Mouse (Mus musculus): ENCODE data around the gene Prkrip1.

- TF ChIP-seq MAFK (IDR thresholded peaks at IDR 0.05; ENCODE audit: insufficient read depth, low read depth, low read length), result no peak
- no peak for TF ChIP-seq ZC3H11A (IDR thresholded peaks at IDR 0.05; ENCODE audit: borderline replicate concordance, low read depth, low read length)
- no peak for TF ChIP-seq CHD2 (IDR thresholded peaks at IDR 0.05; ENCODE audit: low read depth, low read length)
- TF ChIP-seq ZNF384 (IDR thresholded peaks at IDR 0.05; ENCODE audit: low read depth, low read length), result no peak
- TF ChIP-seq HCFC1 (IDR thresholded peaks at IDR 0.05; ENCODE audit: borderline replicate concordance, insufficient read depth, low read length), result no peak
Observed at GRCm38 (mm10) chr5:136226246-136226876, 27.6 kb upstream of the Prkrip1 start.
